Mouse (Mus musculus): ENCODE data around the gene Zeb2. TPM values are rescaled to one million over a fixed set of nuclear protein-coding genes. Genes with fewer than 3 reads are reported as not detected.

Zeb2 gene
- polyA plus RNA-seq, 1 experiment from 2014 or later, result 32.8 TPM

- H3K36me3 ChIP-seq (ENCODE audit: control insufficient read depth, insufficient read depth, low read length), result peaks cover 4% of the 10 kb centered on the region; the same call in 1 of the 2 replicates
- ATAC-seq (replicated peaks; ENCODE audit: low FRiP score) (peak; percentile 83), DNase-seq (ENCODE audit: low spot score) (peak; percentile 30)
- H3K4me1 ChIP-seq (replicated peaks; ENCODE audit: control insufficient read depth, insufficient read depth, low read length), result peaks cover 33% of the 10 kb centered on the region
- H3K4me3 ChIP-seq (ENCODE audit: low read depth, low read length), result no peak overlapping the region
- 0 out of 2 replicates have a peak overlapping the region, but pooled peaks have one; percentile 12 for H3K9ac ChIP-seq (ENCODE audit: low read depth, low read length)
- no peaks in the 10 kb centered on the region for H3K27me3 ChIP-seq (replicated peaks; ENCODE audit: control insufficient read depth, insufficient read depth, low read length)
- H3K9me3 ChIP-seq (ENCODE audit: control insufficient read depth, low read length), result no peaks in the 10 kb centered on the region
- 73% methylated on average over 7 of the region's 7 CpGs for WGBS
- peak overlapping the region; percentile 65 for H3K27ac ChIP-seq (ENCODE audit: low read depth, low read length)
- peak overlapping the region; percentile 41 for H3K4me2 ChIP-seq
Observed at GRCm38 (mm10) chr2:45068792-45069550, 48.2 kb downstream of the Zeb2 start.

DNA sequence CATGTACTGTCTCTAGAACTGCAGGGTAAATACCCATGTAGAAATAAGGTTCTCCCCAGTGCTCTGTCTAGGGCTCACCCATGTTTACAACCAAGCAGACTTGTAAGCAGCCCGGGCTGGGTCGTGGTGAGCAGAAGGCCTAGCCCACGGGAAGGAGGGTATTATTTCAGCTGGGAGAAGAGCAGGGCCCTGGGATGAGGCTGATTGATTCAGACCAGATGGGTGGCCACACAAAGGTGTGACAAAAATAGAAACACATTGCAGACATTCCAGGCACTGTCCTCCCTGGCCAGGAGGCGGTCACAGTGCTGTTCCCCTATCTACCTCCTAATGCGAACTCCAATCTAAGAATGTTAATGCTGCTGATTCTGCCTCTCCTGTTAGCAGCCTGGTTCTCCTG is 50.1 kb downstream of the Zeb2 start:
- H3K4me2 ChIP-seq, result no peak overlapping the region
- ATAC-seq (replicated peaks; ENCODE audit: low FRiP score), result no peak
- H3K27ac ChIP-seq (ENCODE audit: low read depth, low read length), result no peak overlapping the region; the same call in 1 of the 2 replicates
- no peak for DNase-seq (ENCODE audit: low spot score)
- 37% methylated on average over 5 of the region's 5 CpGs for WGBS
- no peaks in the 10 kb centered on the region for H3K9me3 ChIP-seq (ENCODE audit: control insufficient read depth, low read length)
- H3K4me3 ChIP-seq (ENCODE audit: low read depth, low read length), result no peak overlapping the region
- 0 out of 2 replicates have a peak overlapping the region, but pooled peaks have one; percentile 20 for H3K9ac ChIP-seq (ENCODE audit: low read depth, low read length)
- peaks cover 38% of the 10 kb centered on the region for H3K4me1 ChIP-seq (replicated peaks; ENCODE audit: control insufficient read depth, insufficient read depth, low read length)
- peaks cover 4% of the 10 kb centered on the region; the same call in 1 of the 2 replicates for H3K36me3 ChIP-seq (ENCODE audit: control insufficient read depth, insufficient read depth, low read length)
- no peaks in the 10 kb centered on the region for H3K27me3 ChIP-seq (replicated peaks; ENCODE audit: control insufficient read depth, insufficient read depth, low read length)

- Histone ChIP-seq H3K4me1 (replicated peaks; ENCODE audit: control insufficient read depth, insufficient read depth, low read length) (peaks cover 40% of the 10 kb centered on the region), H3K9ac (ENCODE audit: low read depth, low read length) (no peak overlapping the region), H3K4me2 (no peak overlapping the region), H3K36me3 (ENCODE audit: control insufficient read depth, insufficient read depth, low read length) (peaks cover 8% of the 10 kb centered on the region; the same call in 1 of the 2 replicates), H3K4me3 (ENCODE audit: low read depth, low read length) (no peak overlapping the region), H3K27ac (ENCODE audit: low read depth, low read length) (no peak overlapping the region; the same call in 1 of the 2 replicates), H3K9me3 (ENCODE audit: control insufficient read depth, low read length) (no peaks in the 10 kb centered on the region), H3K27me3 (replicated peaks; ENCODE audit: control insufficient read depth, insufficient read depth, low read length) (no peaks in the 10 kb centered on the region)
- DNase-seq (ENCODE audit: low spot score) (no peak), ATAC-seq (replicated peaks; ENCODE audit: low FRiP score) (no peak)
- WGBS, result 59% methylated on average over 7 of the region's 7 CpGs
Observed at GRCm38 (mm10) chr2:45063300-45063890, 53.8 kb downstream of the Zeb2 start.

DNA sequence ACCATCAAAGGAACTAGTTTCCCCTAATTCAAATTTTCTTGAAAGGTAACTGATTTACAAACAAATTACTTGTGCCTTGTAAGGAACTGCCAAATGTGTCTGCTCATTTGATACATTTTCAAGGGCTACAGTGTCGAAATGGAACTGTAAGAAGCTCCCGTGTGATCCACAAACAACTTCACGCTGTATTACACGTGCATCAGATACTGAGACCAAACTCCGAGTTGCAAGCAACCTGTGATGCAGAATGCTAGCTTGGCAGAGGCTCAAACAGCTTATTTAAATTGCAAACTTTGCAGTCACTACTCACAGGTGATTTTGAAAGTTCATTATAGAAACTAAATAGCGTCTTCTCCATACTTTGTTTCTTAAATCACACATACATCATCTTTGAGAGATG is 55.1 kb downstream of the Zeb2 start:
- no peak overlapping the region for H3K4me2 ChIP-seq
- H3K27ac ChIP-seq (ENCODE audit: low read depth, low read length), result no peak overlapping the region
- no peaks in the 10 kb centered on the region for H3K9me3 ChIP-seq (ENCODE audit: control insufficient read depth, low read length)
- peaks cover 40% of the 10 kb centered on the region for H3K4me1 ChIP-seq (replicated peaks; ENCODE audit: control insufficient read depth, insufficient read depth, low read length)
- no peak overlapping the region for H3K4me3 ChIP-seq (ENCODE audit: low read depth, low read length)
- ATAC-seq (replicated peaks; ENCODE audit: low FRiP score) (no peak), DNase-seq (ENCODE audit: low spot score) (no peak)
- no peak overlapping the region for H3K9ac ChIP-seq (ENCODE audit: low read depth, low read length)
- H3K27me3 ChIP-seq (replicated peaks; ENCODE audit: control insufficient read depth, insufficient read depth, low read length), result no peaks in the 10 kb centered on the region
- 83% methylated on average over 6 of the region's 6 CpGs for WGBS
- H3K36me3 ChIP-seq (ENCODE audit: control insufficient read depth, insufficient read depth, low read length), result peaks cover 8% of the 10 kb centered on the region; the same call in 1 of the 2 replicates

GRCm38 (mm10) chr2:45060768-45061167 is 56.4 kb downstream of the Zeb2 start:
- WGBS, result 86% methylated on average over 4 of the region's 4 CpGs
- H3K27ac ChIP-seq (ENCODE audit: low read depth, low read length), result no peak overlapping the region; the same call in 1 of the 2 replicates
- H3K9ac ChIP-seq (ENCODE audit: low read depth, low read length), result peak overlapping the region; percentile 25; the same call in 1 of the 2 replicates

GRCm38 (mm10) chr2:45060202-45060601 is 57.0 kb downstream of the Zeb2 start:
- no peaks in the 10 kb centered on the region for H3K27me3 ChIP-seq (replicated peaks; ENCODE audit: control insufficient read depth, insufficient read depth, low read length)
- H3K9ac ChIP-seq (ENCODE audit: low read depth, low read length), result no peak overlapping the region
- DNase-seq (ENCODE audit: low spot score) (no peak), ATAC-seq (replicated peaks; ENCODE audit: low FRiP score) (no peak)
- peaks cover 7% of the 10 kb centered on the region; the same call in 1 of the 2 replicates for H3K36me3 ChIP-seq (ENCODE audit: control insufficient read depth, insufficient read depth, low read length)
- 83% methylated on average over 9 of the region's 9 CpGs for WGBS
- no peak overlapping the region for H3K27ac ChIP-seq (ENCODE audit: low read depth, low read length)
- H3K9me3 ChIP-seq (ENCODE audit: control insufficient read depth, low read length), result no peaks in the 10 kb centered on the region
- H3K4me1 ChIP-seq (replicated peaks; ENCODE audit: control insufficient read depth, insufficient read depth, low read length), result peaks cover 52% of the 10 kb centered on the region
- H3K4me2 ChIP-seq, result no peak overlapping the region
- no peak overlapping the region for H3K4me3 ChIP-seq (ENCODE audit: low read depth, low read length)

More at GRCm38 (mm10) chr2:45060768-45061167, 56.4 kb downstream of the Zeb2 start:
- H3K27me3 ChIP-seq (replicated peaks; ENCODE audit: control insufficient read depth, insufficient read depth, low read length), result no peaks in the 10 kb centered on the region
- ATAC-seq (replicated peaks; ENCODE audit: low FRiP score), result no peak
- DNase-seq (ENCODE audit: low spot score), result no peak
- H3K4me3 ChIP-seq (ENCODE audit: low read depth, low read length), result no peak overlapping the region
- peaks cover 48% of the 10 kb centered on the region for H3K4me1 ChIP-seq (replicated peaks; ENCODE audit: control insufficient read depth, insufficient read depth, low read length)
- H3K36me3 ChIP-seq (ENCODE audit: control insufficient read depth, insufficient read depth, low read length), result peaks cover 8% of the 10 kb centered on the region; the same call in 1 of the 2 replicates
- no peaks in the 10 kb centered on the region for H3K9me3 ChIP-seq (ENCODE audit: control insufficient read depth, low read length)
- H3K4me2 ChIP-seq, result no peak overlapping the region

DNA sequence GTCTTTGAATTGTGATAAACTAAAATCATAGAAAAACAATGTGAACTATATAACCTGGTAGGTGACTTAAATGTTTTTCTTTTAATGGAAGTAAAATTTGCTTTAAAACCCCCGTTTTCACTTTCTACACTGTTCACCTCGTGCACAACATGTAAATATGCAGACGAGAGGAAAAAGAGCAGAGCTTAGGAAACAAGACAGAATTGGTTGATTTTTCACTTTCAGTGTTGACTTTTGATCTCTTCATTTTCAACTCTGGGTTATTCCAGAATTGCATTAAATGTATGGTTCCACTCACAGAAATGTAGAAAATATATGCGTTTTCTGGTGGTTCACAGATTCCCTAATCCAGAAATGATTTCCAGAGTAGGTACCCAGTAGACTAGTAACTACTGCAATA is 57.6 kb downstream of the Zeb2 start:
- no peaks in the 10 kb centered on the region for H3K27me3 ChIP-seq (replicated peaks; ENCODE audit: control insufficient read depth, insufficient read depth, low read length)
- H3K9me3 ChIP-seq (ENCODE audit: control insufficient read depth, low read length), result no peaks in the 10 kb centered on the region
- H3K27ac ChIP-seq (ENCODE audit: low read depth, low read length), result no peak overlapping the region
- peaks cover 4% of the 10 kb centered on the region; the same call in 1 of the 2 replicates for H3K36me3 ChIP-seq (ENCODE audit: control insufficient read depth, insufficient read depth, low read length)
- ATAC-seq (replicated peaks; ENCODE audit: low FRiP score) (no peak), DNase-seq (ENCODE audit: low spot score) (no peak)
- H3K4me1 ChIP-seq (replicated peaks; ENCODE audit: control insufficient read depth, insufficient read depth, low read length), result peaks cover 57% of the 10 kb centered on the region
- WGBS, result 90% methylated on average over 4 of the region's 4 CpGs
- H3K4me3 ChIP-seq (ENCODE audit: low read depth, low read length), result no peak overlapping the region
- no peak overlapping the region for H3K4me2 ChIP-seq
- H3K9ac ChIP-seq (ENCODE audit: low read depth, low read length), result no peak overlapping the region

- no peak overlapping the region for H3K9ac ChIP-seq (ENCODE audit: low read depth, low read length)
- ATAC-seq (replicated peaks; ENCODE audit: low FRiP score), result no peak
- no peak for DNase-seq (ENCODE audit: low spot score)
- H3K4me2 ChIP-seq, result peak overlapping the region; percentile 7
- peaks cover 63% of the 10 kb centered on the region for H3K4me1 ChIP-seq (replicated peaks; ENCODE audit: control insufficient read depth, insufficient read depth, low read length)
- WGBS, result 93% methylated on average over 12 of the region's 12 CpGs
- H3K27me3 ChIP-seq (replicated peaks; ENCODE audit: control insufficient read depth, insufficient read depth, low read length), result no peaks in the 10 kb centered on the region
- peak overlapping the region; percentile 77 for H3K27ac ChIP-seq (ENCODE audit: low read depth, low read length)
- H3K36me3 ChIP-seq (ENCODE audit: control insufficient read depth, insufficient read depth, low read length), result peaks cover 4% of the 10 kb centered on the region; the same call in 1 of the 2 replicates
- H3K4me3 ChIP-seq (ENCODE audit: low read depth, low read length), result no peak overlapping the region
- no peaks in the 10 kb centered on the region for H3K9me3 ChIP-seq (ENCODE audit: control insufficient read depth, low read length)
Observed at GRCm38 (mm10) chr2:45059010-45059409, 58.2 kb downstream of the Zeb2 start.

Measured in liver, embryonic 11.5 days (tissue).